13 mouse cellular contexts compared by ENCODE assay signal in the genomic region with DNA sequence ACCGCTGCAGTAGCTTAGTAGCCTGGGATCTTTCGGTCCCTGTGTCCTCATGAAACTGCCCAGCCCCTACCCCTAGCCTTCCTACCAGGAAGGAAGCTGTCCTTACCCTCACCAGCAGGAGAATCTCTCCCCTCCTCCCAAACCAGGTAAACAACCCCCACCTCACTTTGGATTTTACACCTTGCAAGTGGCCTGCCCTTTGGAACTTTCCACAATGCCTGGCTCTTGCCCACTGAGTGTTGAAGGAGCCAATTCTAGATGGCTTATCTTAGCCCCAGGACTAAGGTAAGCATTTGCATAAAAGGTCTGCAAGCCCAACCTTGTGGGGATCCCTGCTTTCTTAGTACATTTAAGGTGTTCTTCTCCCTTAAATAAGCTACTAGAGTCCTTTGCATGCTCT. TPM values are rescaled to one million over a fixed set of nuclear protein-coding genes. Genes with fewer than 3 reads are reported as not detected.
A peak's percentile ranks its signal among the peaks of the same experiment; 100 is the strongest.
DNase-seq lines count a peak whose midpoint lies in the region; ATAC-seq and TF ChIP-seq lines count a peak whose summit lies in the region.
"Had no signal": no experiment of that assay in that cellular context is flagged by ENCODE, and none has a peak within 500 bp of the region (broad histone marks: within the 10 kb centered on the region; RNA-seq: fewer than 3 reads in every experiment).

No protein-coding gene starts in this region.

- no peak overlapping the region for H3K9ac ChIP-seq in liver, embryonic 13.5 days
- no peak overlapping the region for H3K9ac ChIP-seq in liver, embryonic 12.5 days
- 0 out of 2 replicates have a peak overlapping the region, but pooled peaks have one; percentile 58 for H3K9ac ChIP-seq in intestine, postnatal 0 days (ENCODE audit: low read depth, low read length)
- peak overlapping the region; percentile 68 for H3K9ac ChIP-seq in kidney, embryonic 16.5 days (replicated peaks; ENCODE audit: low read length)
- H3K9ac ChIP-seq in forebrain, embryonic 12.5 days, result no peak overlapping the region
- H3K9ac ChIP-seq in heart, embryonic 12.5 days, result no peak overlapping the region

- H3K4me1 ChIP-seq in liver, embryonic 13.5 days (replicated peaks), result peaks cover 12% of the 10 kb centered on the region
- H3K4me1 ChIP-seq in liver, embryonic 12.5 days, result 0 out of 2 replicates have a peak, but pooled peaks cover 3% of the 10 kb centered on the region
- H3K4me1 ChIP-seq in intestine, postnatal 0 days (replicated peaks; ENCODE audit: control insufficient read depth, insufficient read depth, low read length), result peaks cover 9% of the 10 kb centered on the region; the same call in 1 of the 2 replicates
- peaks cover 10% of the 10 kb centered on the region; the same call in 1 of the 2 replicates for H3K4me1 ChIP-seq in kidney, embryonic 16.5 days (ENCODE audit: insufficient read depth, low read length)
- H3K4me1 ChIP-seq in forebrain, embryonic 12.5 days, result peaks cover 12% of the 10 kb centered on the region
- H3K4me1 ChIP-seq in heart, embryonic 12.5 days (replicated peaks), result peaks cover 16% of the 10 kb centered on the region

- H3K36me3 ChIP-seq in liver, embryonic 13.5 days, result no peaks in the 10 kb centered on the region
- H3K36me3 ChIP-seq in liver, embryonic 12.5 days, result no peaks in the 10 kb centered on the region
- H3K36me3 ChIP-seq in intestine, postnatal 0 days (ENCODE audit: control insufficient read depth, insufficient read depth), result no peaks in the 10 kb centered on the region
- no peaks in the 10 kb centered on the region for H3K36me3 ChIP-seq in kidney, embryonic 16.5 days (ENCODE audit: insufficient read depth, low read length)
- no peaks in the 10 kb centered on the region for H3K36me3 ChIP-seq in forebrain, embryonic 12.5 days (replicated peaks)
- no peaks in the 10 kb centered on the region for H3K36me3 ChIP-seq in heart, embryonic 12.5 days

- H3K4me2 ChIP-seq in liver, embryonic 13.5 days, result peak overlapping the region; percentile 57; the same call in 1 of the 2 replicates
- H3K4me2 ChIP-seq in liver, embryonic 12.5 days, result no peak overlapping the region
- peak overlapping the region; percentile 82 for H3K4me2 ChIP-seq in intestine, postnatal 0 days (replicated peaks; ENCODE audit: low read depth)
- H3K4me2 ChIP-seq in kidney, embryonic 16.5 days (replicated peaks; ENCODE audit: low read depth, low read length), result peak overlapping the region; percentile 68
- no peak overlapping the region for H3K4me2 ChIP-seq in forebrain, embryonic 12.5 days
- H3K4me2 ChIP-seq in heart, embryonic 12.5 days, result no peak overlapping the region

- DNase-seq in liver, embryonic 13.5 days, result no peak
- peak; percentile 5 for DNase-seq in lung, postnatal 36 days
- no peak for DNase-seq in cerebellum, postnatal 4 days (ENCODE audit: low spot score in 2 of 2)
- DNase-seq: cerebellum, adult 8-10 months; heart, adult 11 months; heart, postnatal 36 days; right cerebral cortex, postnatal 25 days had no signal

- 0 out of 2 replicates have a peak overlapping the region, but pooled peaks have one; percentile 41 for H3K4me3 ChIP-seq in liver, embryonic 13.5 days (replicated peaks)
- no peak overlapping the region for H3K4me3 ChIP-seq in liver, embryonic 12.5 days
- peak overlapping the region; percentile 52 for H3K4me3 ChIP-seq in intestine, postnatal 0 days (ENCODE audit: low read depth, low read length)
- peak overlapping the region; percentile 56 for H3K4me3 ChIP-seq in kidney, embryonic 16.5 days (ENCODE audit: low read length)
- H3K4me3 ChIP-seq in forebrain, embryonic 12.5 days (replicated peaks), result no peak overlapping the region
- no peak overlapping the region for H3K4me3 ChIP-seq in heart, embryonic 12.5 days
- H3K4me3 ChIP-seq: myocyte had no signal

- WGBS in liver, embryonic 13.5 days (ENCODE audit: insufficient replicate concordance), result 48% methylated on average over 2 of the region's 2 CpGs
- 54% methylated on average over 2 of the region's 2 CpGs for WGBS in liver, embryonic 12.5 days (ENCODE audit: insufficient replicate concordance)
- 63% methylated on average over 2 of the region's 2 CpGs for WGBS in intestine, postnatal 0 days
- 97% methylated on average over 2 of the region's 2 CpGs for WGBS in kidney, embryonic 16.5 days
- 83% methylated on average over 2 of the region's 2 CpGs for WGBS in forebrain, embryonic 12.5 days
- WGBS in heart, embryonic 12.5 days, result 56% methylated on average over 2 of the region's 2 CpGs

- no peak for TF ChIP-seq CTCF in intestine, postnatal 0 days (IDR thresholded peaks at IDR 0.05; ENCODE audit: low read depth)

- peaks cover 48% of the 10 kb centered on the region for H3K27me3 ChIP-seq in liver, embryonic 13.5 days
- peaks cover 52% of the 10 kb centered on the region for H3K27me3 ChIP-seq in liver, embryonic 12.5 days (replicated peaks)
- peaks cover 40% of the 10 kb centered on the region for H3K27me3 ChIP-seq in intestine, postnatal 0 days (replicated peaks; ENCODE audit: control insufficient read depth, insufficient read depth, low read length)
- H3K27me3 ChIP-seq in kidney, embryonic 16.5 days (ENCODE audit: insufficient read depth, low read length), result peaks cover 29% of the 10 kb centered on the region
- H3K27me3 ChIP-seq in forebrain, embryonic 12.5 days, result peaks cover 54% of the 10 kb centered on the region
- H3K27me3 ChIP-seq in heart, embryonic 12.5 days (replicated peaks), result peaks cover 51% of the 10 kb centered on the region

- H3K27ac ChIP-seq in liver, embryonic 13.5 days, result no peak overlapping the region
- no peak overlapping the region for H3K27ac ChIP-seq in liver, embryonic 12.5 days
- H3K27ac ChIP-seq in intestine, postnatal 0 days (ENCODE audit: low read depth, low read length), result 0 out of 2 replicates have a peak overlapping the region, but pooled peaks have one; percentile 50
- peak overlapping the region; percentile 73 for H3K27ac ChIP-seq in kidney, embryonic 16.5 days (ENCODE audit: low read length)
- H3K27ac ChIP-seq in forebrain, embryonic 12.5 days, result no peak overlapping the region
- H3K27ac ChIP-seq in heart, embryonic 12.5 days (ENCODE audit: poor library complexity, severe bottlenecking), result no peak overlapping the region

- no peak for ATAC-seq in liver, embryonic 13.5 days (ENCODE audit: low read depth)
- ATAC-seq in liver, embryonic 12.5 days, result no peak
- ATAC-seq in intestine, postnatal 0 days, result no peak
- ATAC-seq in kidney, embryonic 16.5 days (ENCODE audit: low FRiP score, low TSS enrichment), result no peak
- ATAC-seq in forebrain, embryonic 12.5 days (ENCODE audit: low FRiP score), result no peak
- ATAC-seq in heart, embryonic 12.5 days (ENCODE audit: insufficient number of reproducible peaks, low FRiP score), result no peak

- H3K9me3 ChIP-seq in liver, embryonic 13.5 days (replicated peaks), result no peaks in the 10 kb centered on the region
- H3K9me3 ChIP-seq in liver, embryonic 12.5 days (replicated peaks), result no peaks in the 10 kb centered on the region
- no peaks in the 10 kb centered on the region for H3K9me3 ChIP-seq in intestine, postnatal 0 days (ENCODE audit: control insufficient read depth)
- no peaks in the 10 kb centered on the region for H3K9me3 ChIP-seq in kidney, embryonic 16.5 days (ENCODE audit: low read length)
- H3K9me3 ChIP-seq in forebrain, embryonic 12.5 days, result no peaks in the 10 kb centered on the region
- H3K9me3 ChIP-seq in heart, embryonic 12.5 days (replicated peaks), result no peaks in the 10 kb centered on the region

RNA-seq across cellular contexts. Expression of a gene that starts 1.3 kb away (rescaled TPM):
- polyA plus RNA-seq in liver, embryonic 13.5 days (2015; fragmentation: Nextera tagmentation; extraction: Ambion mirVana), result 2.5 and 3.3 TPM in 2 replicates
- polyA plus RNA-seq in liver, embryonic 12.5 days (2016; fragmentation: Nextera tagmentation; extraction: Ambion mirVana), result 2.0 and 2.4 TPM in 2 replicates
- 18.3 and 22.1 TPM in 2 replicates for polyA plus RNA-seq in intestine, postnatal 0 days (2015; fragmentation: Nextera tagmentation; extraction: Ambion mirVana)
- 51.3 and 58.8 TPM in 2 replicates for polyA plus RNA-seq in kidney, embryonic 16.5 days (2015; fragmentation: Nextera tagmentation; extraction: Ambion mirVana)
- 0.20 and 0.76 TPM in 2 replicates for polyA plus RNA-seq in forebrain, embryonic 12.5 days (2016; fragmentation: Nextera tagmentation; extraction: Ambion mirVana)
- 0.15 and 0.46 TPM in 2 replicates for polyA plus RNA-seq in heart, embryonic 12.5 days (2016; fragmentation: Nextera tagmentation; extraction: Ambion mirVana)

Comparison
In these comparisons a context has a peak if more than half of its experiments do, and no peak if none do; other contexts are left out.
1. H3K4me2 ChIP-seq: peak in liver, embryonic 13.5 days (single experiment), intestine, postnatal 0 days (single experiment) and kidney, embryonic 16.5 days (single experiment); none in liver, embryonic 12.5 days (single experiment), forebrain, embryonic 12.5 days (single experiment) and heart, embryonic 12.5 days (single experiment).
2. H3K4me3 ChIP-seq: peak in liver, embryonic 13.5 days (single experiment), intestine, postnatal 0 days (single experiment) and kidney, embryonic 16.5 days (single experiment); none in liver, embryonic 12.5 days (single experiment), forebrain, embryonic 12.5 days (single experiment) and heart, embryonic 12.5 days (single experiment).
3. H3K27ac ChIP-seq: peak in intestine, postnatal 0 days (single experiment) and kidney, embryonic 16.5 days (single experiment); none in liver, embryonic 13.5 days (single experiment), liver, embryonic 12.5 days (single experiment), forebrain, embryonic 12.5 days (single experiment) and heart, embryonic 12.5 days (single experiment).
4. H3K9ac ChIP-seq: peak in intestine, postnatal 0 days (single experiment) and kidney, embryonic 16.5 days (single experiment); none in liver, embryonic 13.5 days (single experiment), liver, embryonic 12.5 days (single experiment), forebrain, embryonic 12.5 days (single experiment) and heart, embryonic 12.5 days (single experiment).